Mouse (Mus musculus): ENCODE measurements around the gene Pax6. TPM values are rescaled to one million over a fixed set of nuclear protein-coding genes. Genes with fewer than 3 reads are reported as not detected.
A peak's percentile ranks its signal among the peaks of the same experiment; 100 is the strongest.

Gene Pax6
- total and polyA plus RNA-seq, 2 experiments from 2014 or later = 68.7 to 136 TPM

GRCm38 (mm10) chr2:105660874-105661622, 7.7 kb upstream of the Pax6 start:
- Histone ChIP-seq H3K27me3 (ENCODE audit: insufficient read depth, low read length) (peaks cover 47% of the 10 kb centered on the region), H3K9ac (replicated peaks; ENCODE audit: low read length) (peak overlapping the region; percentile 28; the same call in 1 of the 2 replicates), H3K9me3 (ENCODE audit: low read length) (no peaks in the 10 kb centered on the region), H3K4me2 (ENCODE audit: low read depth, low read length) (peak overlapping the region; percentile 52), H3K27ac (peak overlapping the region; percentile 70; the same call in 1 of the 2 replicates), H3K36me3 (ENCODE audit: insufficient read depth, low read length) (no peaks in the 10 kb centered on the region), H3K4me1 (ENCODE audit: insufficient read depth, low read length) (0 out of 2 replicates have a peak, but pooled peaks cover 2% of the 10 kb centered on the region), H3K4me3 (ENCODE audit: low read length) (peak overlapping the region; percentile 29)
- DNase-seq (ENCODE audit: low spot score) = peak; percentile 58
- WGBS = 3% methylated on average over 26 of the region's 26 CpGs
- TF ChIP-seq CTCF (IDR thresholded peaks at IDR 0.05; ENCODE audit: low read depth) = no peak
- peak; percentile 46; the same call in 1 of the 2 replicates for ATAC-seq

GRCm38 (mm10) chr2:105661623-105662066, 7.1 kb upstream of the Pax6 start:
- Histone ChIP-seq H3K27me3 (ENCODE audit: insufficient read depth, low read length) (peaks cover 46% of the 10 kb centered on the region), H3K4me3 (ENCODE audit: low read length) (peak overlapping the region; percentile 29), H3K9me3 (ENCODE audit: low read length) (no peaks in the 10 kb centered on the region), H3K4me1 (ENCODE audit: insufficient read depth, low read length) (0 out of 2 replicates have a peak, but pooled peaks cover 2% of the 10 kb centered on the region), H3K36me3 (ENCODE audit: insufficient read depth, low read length) (no peaks in the 10 kb centered on the region), H3K9ac (replicated peaks; ENCODE audit: low read length) (no peak overlapping the region; the same call in 1 of the 2 replicates), H3K4me2 (ENCODE audit: low read depth, low read length) (peak overlapping the region; percentile 52), H3K27ac (peak overlapping the region; percentile 70)
- DNase-seq (ENCODE audit: low spot score) (peak; percentile 63), ATAC-seq (peak; percentile 61; the same call in 1 of the 2 replicates)
- WGBS = 2% methylated on average over 18 of the region's 18 CpGs
- TF ChIP-seq CTCF (IDR thresholded peaks at IDR 0.05; ENCODE audit: low read depth) = no peak

GRCm38 (mm10) chr2:105662121-105662520, 6.6 kb upstream of the Pax6 start:
- TF ChIP-seq CTCF (IDR thresholded peaks at IDR 0.05; ENCODE audit: low read depth) = no peak
- DNase-seq (ENCODE audit: low spot score) = no peak
- Histone ChIP-seq H3K9me3 (ENCODE audit: low read length) (no peaks in the 10 kb centered on the region), H3K27me3 (ENCODE audit: insufficient read depth, low read length) (peaks cover 45% of the 10 kb centered on the region), H3K4me2 (ENCODE audit: low read depth, low read length) (peak overlapping the region; percentile 52), H3K4me3 (ENCODE audit: low read length) (peak overlapping the region; percentile 29; the same call in 1 of the 2 replicates), H3K9ac (replicated peaks; ENCODE audit: low read length) (no peak overlapping the region), H3K36me3 (ENCODE audit: insufficient read depth, low read length) (no peaks in the 10 kb centered on the region), H3K4me1 (ENCODE audit: insufficient read depth, low read length) (0 out of 2 replicates have a peak, but pooled peaks cover 2% of the 10 kb centered on the region), H3K27ac (peak overlapping the region; percentile 70; the same call in 1 of the 2 replicates)
- no peak for ATAC-seq
- 11% methylated on average over 16 of the region's 16 CpGs for WGBS

GRCm38 (mm10) chr2:105662606-105663005, 6.1 kb upstream of the Pax6 start:
- H3K4me3 ChIP-seq (ENCODE audit: low read length) = no peak overlapping the region
- peaks cover 45% of the 10 kb centered on the region for H3K27me3 ChIP-seq (ENCODE audit: insufficient read depth, low read length)
- 0 out of 2 replicates have a peak, but pooled peaks cover 2% of the 10 kb centered on the region for H3K4me1 ChIP-seq (ENCODE audit: insufficient read depth, low read length)
- whole genome bisulfite sequencing = 14% methylated on average over 7 of the region's 7 CpGs
- H3K9ac ChIP-seq (replicated peaks; ENCODE audit: low read length) = no peak overlapping the region
- H3K27ac ChIP-seq = peak overlapping the region; percentile 70; the same call in 1 of the 2 replicates
- peak overlapping the region; percentile 52 for H3K4me2 ChIP-seq (ENCODE audit: low read depth, low read length)
- no peak for DNase-seq (ENCODE audit: low spot score)
- TF ChIP-seq CTCF (IDR thresholded peaks at IDR 0.05; ENCODE audit: low read depth) = no peak
- H3K9me3 ChIP-seq (ENCODE audit: low read length) = no peaks in the 10 kb centered on the region
- no peak for ATAC-seq
- no peaks in the 10 kb centered on the region for H3K36me3 ChIP-seq (ENCODE audit: insufficient read depth, low read length)

GRCm38 (mm10) chr2:105663101-105663511, 5.6 kb upstream of the Pax6 start:
- H3K27me3 ChIP-seq (ENCODE audit: insufficient read depth, low read length) = peaks cover 49% of the 10 kb centered on the region
- 0 out of 2 replicates have a peak, but pooled peaks cover 2% of the 10 kb centered on the region for H3K4me1 ChIP-seq (ENCODE audit: insufficient read depth, low read length)
- DNase-seq (ENCODE audit: low spot score) (peak; percentile 15), ATAC-seq (no peak)
- TF ChIP-seq CTCF (IDR thresholded peaks at IDR 0.05; ENCODE audit: low read depth) = no peak
- no peak overlapping the region for H3K27ac ChIP-seq
- H3K36me3 ChIP-seq (ENCODE audit: insufficient read depth, low read length) = no peaks in the 10 kb centered on the region
- WGBS = 18% methylated on average over 10 of the region's 10 CpGs
- H3K9me3 ChIP-seq (ENCODE audit: low read length) = no peaks in the 10 kb centered on the region
- peak overlapping the region; percentile 52 for H3K4me2 ChIP-seq (ENCODE audit: low read depth, low read length)
- H3K9ac ChIP-seq (replicated peaks; ENCODE audit: low read length) = no peak overlapping the region
- no peak overlapping the region for H3K4me3 ChIP-seq (ENCODE audit: low read length)

- no peak for TF ChIP-seq CTCF (IDR thresholded peaks at IDR 0.05; ENCODE audit: low read depth)
- DNase-seq (ENCODE audit: low spot score) (no peak), ATAC-seq (no peak)
- Histone ChIP-seq H3K4me2 (ENCODE audit: low read depth, low read length) (no peak overlapping the region), H3K4me3 (ENCODE audit: low read length) (no peak overlapping the region), H3K9ac (replicated peaks; ENCODE audit: low read length) (no peak overlapping the region), H3K27me3 (ENCODE audit: insufficient read depth, low read length) (peaks cover 42% of the 10 kb centered on the region), H3K36me3 (ENCODE audit: insufficient read depth, low read length) (no peaks in the 10 kb centered on the region), H3K4me1 (ENCODE audit: insufficient read depth, low read length) (0 out of 2 replicates have a peak, but pooled peaks cover 2% of the 10 kb centered on the region), H3K27ac (no peak overlapping the region), H3K9me3 (ENCODE audit: low read length) (no peaks in the 10 kb centered on the region)
- WGBS = 17% methylated on average over 5 of the region's 5 CpGs
Measured at GRCm38 (mm10) chr2:105664996-105665395, 3.7 kb upstream of the Pax6 start.

Data from hindbrain, postnatal 0 days (tissue).